Mouse (Mus musculus) liver, postnatal 0 days (tissue): Measurements from ENCODE around the gene Ifi203. TPM values are rescaled to one million over a fixed set of nuclear protein-coding genes. Genes with fewer than 3 reads are reported as not detected.
"Not testable (repeated sequence)": the region's sequence is repeated elsewhere in the genome, so short reads cannot be mapped to it uniquely, and the experiment has no call there.

Experiments
- ATAC-seq: fragments of 200-750 bp; cut with Nextera tagmentation; 2 replicates; pipeline ENCODE4 v1.8.0; 2017; ENCODE audit warnings: mild to moderate bottlenecking, moderate library complexity
- DNase-seq: peaks from one replicate; pipeline ENCODE4 v3.0.0-alpha.2; 2016
- H3K27ac ChIP-seq: fragments of 300-500 bp; sonication (generic); 2 replicates; pipeline ENCODE4 v1.5.1; 2014; ENCODE audit warnings: antibody characterized with exemption, moderate library complexity, mild to moderate bottlenecking, low read depth
- H3K27me3 ChIP-seq: fragments of 300-500 bp; sonication (generic); 2 replicates; pipeline ENCODE4 v1.6.1; 2014; ENCODE audit warnings: low read length, control low read depth, mixed read lengths; ENCODE audit not compliant: insufficient read depth
- H3K36me3 ChIP-seq: fragments of 300-500 bp; sonication (generic); replicated peaks from 2 replicates; pipeline ENCODE4 v1.6.1; 2014; ENCODE audit warnings: mild to moderate bottlenecking, control low read depth, low read length, moderate library complexity, mixed read lengths; ENCODE audit not compliant: insufficient read depth
- H3K4me1 ChIP-seq: fragments of 300-500 bp; sonication (generic); 2 replicates; pipeline ENCODE4 v1.6.1; 2014; ENCODE audit warnings: antibody characterized with exemption, mild to moderate bottlenecking, control low read depth; ENCODE audit not compliant: insufficient read depth
- H3K4me2 ChIP-seq: fragments of 300-500 bp; sonication (generic); 2 replicates; pipeline ENCODE4 v1.6.1; 2014; ENCODE audit warnings: low read depth, mild to moderate bottlenecking, low read length, moderate library complexity, mixed read lengths
- H3K4me3 ChIP-seq: fragments of 300-500 bp; sonication (generic); 2 replicates; pipeline ENCODE4 v1.5.1; 2014; ENCODE audit warnings: low read depth, low read length
- H3K9ac ChIP-seq: fragments of 300-500 bp; sonication (generic); replicated peaks from 2 replicates; pipeline ENCODE4 v1.6.1; 2014; ENCODE audit warnings: mild to moderate bottlenecking, moderate library complexity
- H3K9me3 ChIP-seq: fragments of 300-500 bp; sonication (generic); 2 replicates; pipeline ENCODE4 v1.6.1; 2016; ENCODE audit warnings: mild to moderate bottlenecking, control low read depth, low read length, mixed read lengths
- CTCF ChIP-seq: sonication (generic); IDR thresholded peaks from 2 replicates; pipeline ENCODE4 v1.5.1; 2016; ENCODE audit warnings: antibody characterized with exemption, low read depth
- EP300 ChIP-seq: IDR thresholded peaks from 2 replicates; pipeline ENCODE4 v1.6.1; 2016; ENCODE audit warnings: antibody characterized with exemption, low read depth, mild to moderate bottlenecking
- WGBS: fragments of 180-500 bp; shearing (Covaris S2); extraction: QIAGEN DNeasy Blood & Tissue Kit; methylation state at CpG from one replicate; pipeline ENCODE4 v1.1.7; 2014; ENCODE audit not compliant: insufficient replicate concordance; 5-methylcytosine and 5-hydroxymethylcytosine counted together
- polyA plus RNA-seq: library from polyadenylated mRNA; unstranded; fragments of >200 nt; fragmentation: Nextera tagmentation; extraction: Ambion mirVana; gene quantifications from 2 replicates; pipeline ENCODE4 v1.2.1, GENCODE M21; 2015

Ifi203 gene
- polyA plus RNA-seq, result 6.6 and 8.4 TPM in 2 replicates

DNA sequence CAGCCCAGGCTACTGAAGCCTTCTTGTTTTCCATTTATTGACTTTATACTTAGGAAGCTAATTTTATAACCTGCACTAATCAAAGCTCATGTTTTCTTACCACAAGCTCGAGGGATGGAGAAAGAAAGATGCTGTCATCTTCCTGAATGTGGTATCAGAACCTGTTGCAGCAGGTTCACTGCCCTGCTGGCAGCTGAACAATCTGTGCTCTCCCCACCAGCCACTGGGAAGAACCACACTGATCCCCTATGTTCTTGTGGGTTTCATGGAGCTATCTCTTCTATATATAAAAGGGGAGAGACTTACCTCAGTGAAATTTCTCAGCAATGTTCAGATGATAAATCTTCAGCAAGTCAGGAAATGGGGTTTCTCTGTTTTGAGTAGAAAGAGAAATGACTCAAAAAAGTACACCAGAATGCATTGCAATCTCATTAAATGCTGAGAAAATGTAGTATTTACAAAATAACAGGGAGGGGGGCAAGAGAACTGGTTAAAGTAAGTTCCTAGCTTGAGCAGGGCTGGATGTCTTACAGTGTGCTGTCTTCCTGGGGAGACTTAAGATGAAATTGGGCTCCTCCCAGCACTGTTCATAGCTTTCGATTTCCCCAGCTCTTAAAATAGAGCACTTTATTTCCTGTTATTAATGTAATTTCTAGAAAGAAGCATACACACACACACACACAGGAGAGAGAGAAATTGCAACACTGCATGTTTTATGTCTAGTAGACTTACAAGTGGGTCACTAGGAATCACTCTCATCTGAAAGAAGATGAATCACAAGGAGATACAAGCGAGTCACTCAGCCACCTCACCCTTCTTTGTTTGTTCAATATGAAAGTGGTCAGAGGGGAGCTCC, at the start of gene Ifi203, which contains the start of gene Mndal:
Gene Ifi203 (minus strand): TSS at position 749 of the 856 bp plus-strand sequence.
Gene Mndal (minus strand): TSS at position 568 of the 856 bp plus-strand sequence.
- not testable (repeated sequence) for H3K27me3 ChIP-seq, H3K4me1 ChIP-seq, H3K36me3 ChIP-seq, H3K9me3 ChIP-seq, H3K9ac ChIP-seq, DNase-seq, H3K27ac ChIP-seq
- Histone ChIP-seq H3K4me3 (0 out of 2 replicates have a peak within 1 kb of the TSS, but pooled peaks have one; percentile 26), H3K4me2 (peak within 1 kb of the TSS; percentile 49; the same call in 1 of the 2 replicates)
- ATAC-seq, result peak; percentile 56; the same call in 1 of the 2 replicates
- WGBS, result 22% methylated on average over 3 of the region's 3 CpGs

DNA sequence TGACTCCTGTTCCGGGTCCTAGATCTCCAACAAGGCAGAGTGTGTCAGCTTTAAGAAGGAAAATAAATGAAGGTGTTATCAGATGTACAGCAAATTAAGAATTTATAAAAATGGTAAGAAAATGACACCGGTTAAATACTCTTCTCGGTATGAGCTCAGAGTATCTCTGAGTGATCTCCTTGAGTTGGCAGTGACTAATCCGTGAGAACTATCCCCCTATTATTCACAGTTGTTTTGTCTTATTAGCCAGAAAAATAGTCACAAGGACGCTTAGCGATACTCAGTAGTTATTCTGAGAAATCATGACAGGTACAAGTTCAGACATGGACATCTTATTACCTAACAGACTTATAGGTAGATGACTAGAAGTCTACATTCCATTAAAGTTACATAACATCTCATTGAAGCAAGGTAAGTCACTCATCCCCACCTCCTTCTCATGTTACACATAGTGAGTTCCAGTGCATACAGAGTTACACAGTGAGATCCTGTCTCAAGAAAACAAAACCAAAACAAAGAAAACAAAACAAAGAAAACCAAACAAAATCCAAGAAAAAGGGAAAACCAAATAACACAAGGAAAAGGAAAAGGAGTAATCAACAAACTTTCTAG, 40.3 kb upstream of the Ifi203 start, which contains the start of gene Ifi202b:
Gene Ifi202b (minus strand): TSS at position 51 of the 612 bp plus-strand sequence.
- H3K9ac ChIP-seq, H3K27ac ChIP-seq, H3K4me1 ChIP-seq, H3K27me3 ChIP-seq, DNase-seq, ATAC-seq, H3K9me3 ChIP-seq, H3K4me3 ChIP-seq, H3K36me3 ChIP-seq, H3K4me2 ChIP-seq: not testable (repeated sequence)
- 83% methylated on average over 6 of the region's 6 CpGs for WGBS

GRCm38 (mm10) chr1:173981038-173981437, 38.6 kb upstream of the Ifi203 start:
- not testable (repeated sequence) for H3K27ac ChIP-seq, DNase-seq, H3K4me2 ChIP-seq, H3K4me1 ChIP-seq, H3K9ac ChIP-seq, ATAC-seq, H3K27me3 ChIP-seq, H3K9me3 ChIP-seq, H3K4me3 ChIP-seq, H3K36me3 ChIP-seq
- WGBS, result 45% methylated on average over 3 of the region's 3 CpGs

- no peak for TF ChIP-seq CTCF
- no peak for TF ChIP-seq EP300
- H3K36me3 ChIP-seq, result no peaks in the 10 kb centered on the region
Measured at GRCm38 (mm10) chr1:173977622-173978021, 35.1 kb upstream of the Ifi203 start.

DNA sequence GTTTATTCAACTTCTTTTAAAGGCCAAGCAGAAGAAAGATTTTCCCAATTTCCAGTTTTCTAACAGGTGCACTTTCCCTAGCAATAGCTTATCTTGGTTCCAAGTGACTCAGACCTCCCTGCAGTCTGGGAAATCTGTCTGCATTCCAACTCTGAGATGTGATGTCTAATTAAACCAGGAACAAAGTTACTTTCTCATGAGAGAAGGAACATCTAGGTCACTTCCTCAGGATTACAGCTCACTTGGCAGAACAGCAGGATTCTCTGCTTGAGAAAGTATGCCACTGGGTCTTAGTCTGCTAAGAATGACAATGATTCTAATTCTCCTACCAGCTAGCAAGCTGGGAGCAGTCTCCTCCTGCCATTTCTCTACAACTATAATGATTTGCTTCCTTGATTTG, 30.6 kb upstream of the Ifi203 start:
- Histone ChIP-seq H3K27me3 (no peaks in the 10 kb centered on the region), H3K4me2 (no peak overlapping the region), H3K4me3 (no peak overlapping the region), H3K9me3 (no peaks in the 10 kb centered on the region), H3K36me3 (no peaks in the 10 kb centered on the region), H3K9ac (no peak overlapping the region), H3K27ac (no peak overlapping the region), H3K4me1 (no peaks in the 10 kb centered on the region)
- no peak for DNase-seq
- no peak for ATAC-seq
- TF ChIP-seq CTCF (no peak), EP300 (no peak)

More at GRCm38 (mm10) chr1:173977622-173978021, 35.1 kb upstream of the Ifi203 start:
- no peak overlapping the region for H3K4me2 ChIP-seq
- no peak overlapping the region for H3K9ac ChIP-seq
- H3K27ac ChIP-seq, result no peak overlapping the region
- ATAC-seq (no peak), DNase-seq (no peak)
- H3K27me3 ChIP-seq, result no peaks in the 10 kb centered on the region
- H3K4me1 ChIP-seq, result no peaks in the 10 kb centered on the region
- H3K9me3 ChIP-seq, result no peaks in the 10 kb centered on the region
- no peak overlapping the region for H3K4me3 ChIP-seq

DNA sequence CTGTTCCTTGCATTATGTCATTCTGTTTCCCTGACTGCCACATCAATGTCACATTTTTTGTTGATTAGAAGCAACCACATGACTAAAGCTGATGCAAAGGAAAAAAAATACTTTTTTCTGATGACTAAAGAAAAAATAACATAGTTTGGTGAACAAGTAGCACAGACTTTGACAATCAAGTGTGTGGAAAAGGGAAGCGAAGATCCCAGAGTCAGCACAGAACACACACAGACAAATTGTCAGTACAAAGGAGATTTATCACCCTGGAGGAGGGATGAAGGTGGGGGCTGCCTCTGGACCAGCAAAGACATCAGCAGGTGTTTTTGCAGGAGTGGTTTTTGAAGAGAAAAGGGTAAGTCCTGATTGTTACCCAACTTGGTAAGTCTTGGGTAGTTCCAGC, 19.0 kb upstream of the Ifi203 start:
- not testable (repeated sequence) for H3K9ac ChIP-seq, H3K36me3 ChIP-seq, H3K4me2 ChIP-seq, H3K4me3 ChIP-seq, ATAC-seq, H3K27ac ChIP-seq, DNase-seq, H3K27me3 ChIP-seq, H3K9me3 ChIP-seq, H3K4me1 ChIP-seq
- 73% methylated on average over 1 of the region's 1 CpGs for WGBS

GRCm38 (mm10) chr1:173959998-173960397, 17.5 kb upstream of the Ifi203 start:
- WGBS, result 71% methylated on average over 3 of the region's 3 CpGs
- H3K9ac ChIP-seq, H3K9me3 ChIP-seq, ATAC-seq, H3K27ac ChIP-seq, H3K36me3 ChIP-seq, H3K4me2 ChIP-seq, DNase-seq, H3K27me3 ChIP-seq, H3K4me1 ChIP-seq, H3K4me3 ChIP-seq: not testable (repeated sequence)

DNA sequence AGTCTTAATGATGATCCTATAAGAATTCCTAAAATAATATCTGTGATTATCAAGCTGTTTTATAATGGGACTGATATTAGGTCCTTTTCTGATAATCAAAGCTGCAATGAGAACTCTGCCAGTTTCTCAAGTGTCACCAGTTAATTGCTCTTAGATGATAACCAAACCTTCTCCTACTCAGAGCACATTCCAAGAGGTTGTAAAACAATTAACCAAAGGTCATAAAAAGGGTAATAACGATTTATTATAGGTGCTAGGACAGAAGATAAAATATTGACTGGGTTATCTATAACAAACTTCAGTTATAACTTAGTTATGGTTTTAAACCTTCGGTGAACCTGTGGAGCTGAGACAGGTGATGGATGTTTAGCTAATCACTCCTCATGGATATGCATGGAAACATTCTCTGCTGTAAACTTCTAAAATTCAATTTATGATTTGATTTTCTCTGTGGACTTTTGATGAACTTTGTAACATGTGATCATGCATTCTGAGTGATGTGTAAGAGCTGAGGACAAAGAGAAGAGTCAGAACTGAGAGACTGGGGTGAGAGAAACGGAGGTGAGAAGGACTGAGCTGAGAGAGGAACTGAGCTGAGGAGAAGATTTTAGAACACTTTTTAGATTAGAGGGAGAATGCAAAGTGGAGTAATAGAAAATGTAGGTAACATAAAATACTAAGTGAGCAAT, 13.5 kb upstream of the Ifi203 start:
- not testable (repeated sequence) for H3K9me3 ChIP-seq, H3K4me3 ChIP-seq, DNase-seq, ATAC-seq, H3K9ac ChIP-seq, H3K4me1 ChIP-seq, H3K27me3 ChIP-seq, H3K4me2 ChIP-seq, H3K36me3 ChIP-seq, H3K27ac ChIP-seq
- WGBS, result 65% methylated on average over 3 of the region's 3 CpGs
